9 mouse cellular contexts compared by ENCODE assay signal in genomic region chr5:72558716-72559526, GRCm38 (mm10). TPM values are rescaled to one million over a fixed set of nuclear protein-coding genes. Genes with fewer than 3 reads are reported as not detected.
DNase-seq lines count a peak whose midpoint lies in the region; ATAC-seq and TF ChIP-seq lines count a peak whose summit lies in the region.
"Had no signal": no experiment of that assay in that cellular context is flagged by ENCODE, and none has a peak within 500 bp of the region (broad histone marks: within the 10 kb centered on the region; RNA-seq: fewer than 3 reads in every experiment).

No protein-coding gene starts in this region.

- no peak overlapping the region for H3K27ac ChIP-seq in thymus, adult 2 months (ENCODE audit: control insufficient read depth, insufficient read depth, low read length)
- peak overlapping the region; percentile 72; the same call in 1 of the 2 replicates for H3K27ac ChIP-seq in intestine, embryonic 15.5 days
- H3K27ac ChIP-seq in stomach, postnatal 0 days (replicated peaks), result peak overlapping the region; percentile 65

- no peak for TF ChIP-seq EP300 in stomach, postnatal 0 days (optimal IDR thresholded peaks at IDR 0.05)

- H3K4me1 ChIP-seq in thymus, adult 2 months (replicated peaks; ENCODE audit: control insufficient read depth, insufficient read depth, low read length), result peaks cover 5% of the 10 kb centered on the region; the same call in 1 of the 2 replicates
- no peaks in the 10 kb centered on the region; the same call in 1 of the 2 replicates for H3K4me1 ChIP-seq in intestine, embryonic 15.5 days (replicated peaks)
- no peaks in the 10 kb centered on the region for H3K4me1 ChIP-seq in stomach, postnatal 0 days (replicated peaks; ENCODE audit: control insufficient read depth, insufficient read depth)

- no peaks in the 10 kb centered on the region for H3K36me3 ChIP-seq in thymus, adult 2 months (ENCODE audit: control insufficient read depth, insufficient read depth, low read length)
- peaks cover 3% of the 10 kb centered on the region; the same call in 1 of the 2 replicates for H3K36me3 ChIP-seq in intestine, embryonic 15.5 days
- H3K36me3 ChIP-seq in stomach, postnatal 0 days (ENCODE audit: control insufficient read depth, insufficient read depth, low read length), result peaks cover 2% of the 10 kb centered on the region; the same call in 1 of the 2 replicates

- ATAC-seq in cerebellum, adult (ENCODE audit: insufficient number of reproducible peaks, low FRiP score, low TSS enrichment), result peak; percentile 64; the same call in 1 of the 2 replicates
- peak; percentile 53 for ATAC-seq in frontal cortex, adult (ENCODE audit: low TSS enrichment)
- peak; percentile 80 for ATAC-seq in intestine, embryonic 15.5 days
- ATAC-seq in megakaryocyte progenitor cell, adult 5-6 weeks (replicated peaks; ENCODE audit: poor library complexity), result peak; percentile 43
- ATAC-seq in stomach, postnatal 0 days (ENCODE audit: low FRiP score, low TSS enrichment), result peak; percentile 63

- DNase-seq in cerebellum, postnatal 25 days, result no peak
- DNase-seq in thymus, adult 2 months, result no peak
- no peak for DNase-seq in thymus, postnatal 25 days
- DNase-seq in stomach, postnatal 0 days (ENCODE audit: low spot score), result no peak

- no peak for TF ChIP-seq CTCF in thymus, adult 2 months (IDR thresholded peaks at IDR 0.05; ENCODE audit: borderline replicate concordance, control insufficient read depth, extremely low read depth, insufficient read depth, low read length, poor library complexity)
- TF ChIP-seq CTCF in stomach, postnatal 0 days (IDR thresholded peaks at IDR 0.05; ENCODE audit: low read depth), result no peak

- peak overlapping the region; percentile 88 for H3K4me3 ChIP-seq in thymus, adult 2 months (ENCODE audit: control insufficient read depth, insufficient read depth, low read length)
- H3K4me3 ChIP-seq in intestine, embryonic 15.5 days (replicated peaks), result peak overlapping the region; percentile 82
- H3K4me3 ChIP-seq in stomach, postnatal 0 days (ENCODE audit: low read depth, low read length), result peak overlapping the region; percentile 89

- H3K9ac ChIP-seq in intestine, embryonic 15.5 days, result peak overlapping the region; percentile 82
- H3K9ac ChIP-seq in stomach, postnatal 0 days (ENCODE audit: low read length), result peak overlapping the region; percentile 91

- H3K9me3 ChIP-seq in intestine, embryonic 15.5 days, result 0 out of 2 replicates have a peak, but pooled peaks cover 6% of the 10 kb centered on the region
- no peaks in the 10 kb centered on the region for H3K9me3 ChIP-seq in stomach, postnatal 0 days (ENCODE audit: control insufficient read depth, low read length)

- H3K4me2 ChIP-seq in intestine, embryonic 15.5 days (replicated peaks), result peak overlapping the region; percentile 90
- peak overlapping the region; percentile 99 for H3K4me2 ChIP-seq in stomach, postnatal 0 days (replicated peaks; ENCODE audit: low read depth)

- 5% methylated on average over 57 of the region's 57 CpGs for WGBS in thymus, adult 2 months
- under 1% methylated on average over 56 of the region's 57 CpGs for WGBS in intestine, embryonic 15.5 days
- WGBS in stomach, postnatal 0 days, result 1% methylated on average over 56 of the region's 57 CpGs

- TF ChIP-seq POLR2A in thymus, adult 2 months (IDR thresholded peaks at IDR 0.05; ENCODE audit: control insufficient read depth, extremely low read depth, insufficient read depth, low read length, poor library complexity), result no peak

- H3K27me3 ChIP-seq in thymus, adult 2 months (ENCODE audit: control insufficient read depth, insufficient read depth, low read length), result no peaks in the 10 kb centered on the region
- no peaks in the 10 kb centered on the region for H3K27me3 ChIP-seq in intestine, embryonic 15.5 days (replicated peaks)
- H3K27me3 ChIP-seq in stomach, postnatal 0 days (ENCODE audit: control insufficient read depth, insufficient read depth, low read length), result no peaks in the 10 kb centered on the region

RNA-seq across cellular contexts. Expression of gene Nfxl1, which starts 0.6 kb away (rescaled TPM):
- polyA plus RNA-seq in thymus, adult 2 months (2012; rRNA removed), result 6.3 and 7.8 TPM in 2 replicates
- 14.0 and 14.7 TPM in 2 replicates for polyA plus RNA-seq in intestine, embryonic 15.5 days (2015; fragmentation: Nextera tagmentation; extraction: Ambion mirVana)
- 15.3 and 21.6 TPM in 2 replicates for total RNA-seq in megakaryocyte progenitor cell, adult 5-6 weeks (2015)
- 13.0 and 25.4 TPM in 2 replicates for total RNA-seq in megakaryocyte progenitor cell, adult 5-6 weeks (2017)
- 8.8 and 9.5 TPM in 2 replicates for polyA plus RNA-seq in stomach, postnatal 0 days (2015; fragmentation: Nextera tagmentation; extraction: Ambion mirVana)

RNA-seq across cellular contexts. Expression of gene Zar1, which starts 22.1 kb away (rescaled TPM):
- 0.66 and 1.2 TPM in 2 replicates for polyA plus RNA-seq in thymus, adult 2 months (2012; rRNA removed)
- 0.15 and 0.31 TPM in 2 replicates for polyA plus RNA-seq in intestine, embryonic 15.5 days (2015; fragmentation: Nextera tagmentation; extraction: Ambion mirVana)
- total RNA-seq in megakaryocyte progenitor cell, adult 5-6 weeks (2015), result not detected in 2 replicates
- not detected in 2 replicates for total RNA-seq in megakaryocyte progenitor cell, adult 5-6 weeks (2017)
- polyA plus RNA-seq in stomach, postnatal 0 days (2015; fragmentation: Nextera tagmentation; extraction: Ambion mirVana), result 0.15 TPM in 1 of 2 replicates, not detected in the other
- total RNA-seq: heart, postnatal 36 days had no signal

RNA-seq across cellular contexts. Expression of gene Gm5868, which starts 28.4 kb away (rescaled TPM):
- polyA plus RNA-seq in thymus, adult 2 months (2012; rRNA removed), result 0.15 TPM in 2 replicates
- 0.50 and 1.0 TPM in 2 replicates for polyA plus RNA-seq in intestine, embryonic 15.5 days (2015; fragmentation: Nextera tagmentation; extraction: Ambion mirVana)
- not detected in 2 replicates for total RNA-seq in megakaryocyte progenitor cell, adult 5-6 weeks (2015)
- total RNA-seq in megakaryocyte progenitor cell, adult 5-6 weeks (2017), result not detected in 2 replicates
- 0.56 and 1.1 TPM in 2 replicates for polyA plus RNA-seq in stomach, postnatal 0 days (2015; fragmentation: Nextera tagmentation; extraction: Ambion mirVana)
- total RNA-seq: heart, postnatal 36 days had no signal

RNA-seq across cellular contexts. Expression of gene Corin, which starts 54.6 kb away (rescaled TPM):
- 0.48 and 3.5 TPM in 2 replicates for polyA plus RNA-seq in thymus, adult 2 months (2012; rRNA removed)
- polyA plus RNA-seq in intestine, embryonic 15.5 days (2015; fragmentation: Nextera tagmentation; extraction: Ambion mirVana), result 0.40 and 0.48 TPM in 2 replicates
- total RNA-seq in megakaryocyte progenitor cell, adult 5-6 weeks (2015), result not detected in 2 replicates
- not detected in 2 replicates for total RNA-seq in megakaryocyte progenitor cell, adult 5-6 weeks (2017)
- 1.3 TPM in 2 replicates for polyA plus RNA-seq in stomach, postnatal 0 days (2015; fragmentation: Nextera tagmentation; extraction: Ambion mirVana)
